Mouse (Mus musculus): ENCODE measurements around the gene Chml.

GRCm38 (mm10) chr1:175673563-175674325 lies 19.0 kb downstream of the Chml start:
- TF ChIP-seq CTCF (IDR thresholded peaks at IDR 0.05; ENCODE audit: low read depth) (no peak), EP300 (IDR thresholded peaks at IDR 0.05; ENCODE audit: low read depth) (no peak)
